Mouse (Mus musculus): ENCODE results near the gene Maff. TPM values are rescaled to one million over a fixed set of nuclear protein-coding genes. Genes with fewer than 3 reads are reported as not detected.

The Maff gene
- polyA plus RNA-seq, 1 experiment from 2014 or later: 7.3 TPM

DNA sequence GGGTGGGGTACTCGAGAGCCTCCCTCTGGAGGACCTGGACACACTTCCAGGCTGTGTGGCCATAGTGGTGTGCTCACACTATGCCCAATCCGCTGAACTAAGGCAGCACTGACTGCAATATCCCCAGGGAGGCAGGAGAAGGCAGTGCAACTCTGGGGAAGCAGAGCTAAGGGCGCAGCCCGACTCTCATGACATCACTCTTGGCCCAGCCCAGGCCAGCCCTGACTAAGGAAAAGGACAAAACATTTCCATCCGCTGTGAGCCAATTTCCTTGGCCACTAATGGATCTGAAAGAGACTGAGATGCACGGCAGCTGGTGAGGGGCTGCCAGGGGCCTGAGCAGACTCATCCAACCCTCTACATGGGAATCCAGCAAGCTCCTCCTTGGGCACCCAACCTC is 31.3 kb downstream of the Maff start:
- Histone ChIP-seq H3K9me3 (replicated peaks; ENCODE audit: low read length) (no peaks in the 10 kb centered on the region), H3K4me2 (ENCODE audit: low read length) (no peak overlapping the region), H3K4me1 (replicated peaks; ENCODE audit: insufficient read depth, low read length) (no peaks in the 10 kb centered on the region), H3K27ac (no peak overlapping the region), H3K9ac (ENCODE audit: low read depth, low read length) (no peak overlapping the region), H3K27me3 (ENCODE audit: insufficient read depth, low read length) (no peaks in the 10 kb centered on the region), H3K36me3 (ENCODE audit: insufficient read depth, low read length) (peaks cover 20% of the 10 kb centered on the region; the same call in 1 of the 2 replicates), H3K4me3 (replicated peaks; ENCODE audit: low read depth, low read length) (no peak overlapping the region)
- DNase-seq (ENCODE audit: low spot score): no peak
- 62% methylated on average over 6 of the region's 6 CpGs for WGBS
- TF ChIP-seq CTCF (IDR thresholded peaks at IDR 0.05; ENCODE audit: low read depth): peak; percentile 39; the same call in 1 of the 2 replicates
- no peak; the same call in 1 of the 2 replicates for ATAC-seq (replicated peaks; ENCODE audit: low FRiP score, low read depth)

DNA sequence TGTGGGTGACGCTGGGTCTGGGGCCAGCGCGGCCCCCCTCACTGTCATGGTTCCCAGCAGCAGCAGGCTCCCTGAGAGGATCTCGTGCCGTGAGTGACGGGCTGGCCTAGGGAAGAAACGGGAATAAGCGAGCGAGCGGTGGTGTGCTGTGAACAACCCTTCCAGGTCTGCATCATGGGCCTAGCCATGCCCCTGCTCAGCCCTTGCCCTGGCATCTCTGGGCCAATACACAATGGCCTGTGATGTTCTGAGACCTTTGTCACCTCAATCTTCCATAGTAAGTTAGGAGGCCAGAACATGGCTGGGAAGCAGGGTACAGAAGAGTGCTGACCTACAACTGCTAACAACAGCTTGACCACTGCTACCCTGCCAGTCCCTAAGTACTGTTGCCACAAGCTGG is 32.2 kb downstream of the Maff start:
- Histone ChIP-seq H3K4me3 (replicated peaks; ENCODE audit: low read depth, low read length) (no peak overlapping the region), H3K9ac (ENCODE audit: low read depth, low read length) (no peak overlapping the region), H3K27ac (no peak overlapping the region), H3K4me1 (replicated peaks; ENCODE audit: insufficient read depth, low read length) (no peaks in the 10 kb centered on the region), H3K9me3 (replicated peaks; ENCODE audit: low read length) (no peaks in the 10 kb centered on the region), H3K27me3 (ENCODE audit: insufficient read depth, low read length) (no peaks in the 10 kb centered on the region), H3K36me3 (ENCODE audit: insufficient read depth, low read length) (peaks cover 16% of the 10 kb centered on the region; the same call in 1 of the 2 replicates), H3K4me2 (ENCODE audit: low read length) (no peak overlapping the region)
- no peak for TF ChIP-seq CTCF (IDR thresholded peaks at IDR 0.05; ENCODE audit: low read depth)
- 94% methylated on average over 10 of the region's 10 CpGs for WGBS
- no peak for ATAC-seq (replicated peaks; ENCODE audit: low FRiP score, low read depth)
- no peak for DNase-seq (ENCODE audit: low spot score)

DNA sequence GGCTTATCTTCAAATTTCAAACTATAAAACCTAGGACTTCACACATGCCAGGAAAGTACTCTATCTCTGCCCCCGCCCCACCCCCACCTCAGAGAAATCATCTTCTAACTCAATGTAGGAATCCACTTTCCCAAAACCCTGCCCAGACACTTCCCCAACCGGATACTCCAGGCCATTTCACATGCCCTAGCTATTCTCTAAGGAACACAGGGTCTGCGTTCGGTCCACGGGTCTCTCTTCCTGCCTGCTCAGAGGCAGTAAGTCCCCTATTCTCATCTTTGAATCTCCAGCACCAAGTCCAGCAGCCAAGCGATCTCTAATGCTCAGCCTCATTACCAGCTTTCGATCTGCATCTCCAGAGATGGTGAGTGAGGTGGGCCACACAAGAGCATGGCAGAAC is 33.2 kb downstream of the Maff start:
- ATAC-seq (replicated peaks; ENCODE audit: low FRiP score, low read depth) (no peak), DNase-seq (ENCODE audit: low spot score) (no peak)
- no peak overlapping the region for H3K27ac ChIP-seq
- H3K27me3 ChIP-seq (ENCODE audit: insufficient read depth, low read length): no peaks in the 10 kb centered on the region
- H3K9me3 ChIP-seq (replicated peaks; ENCODE audit: low read length): no peaks in the 10 kb centered on the region
- peaks cover 6% of the 10 kb centered on the region; the same call in 1 of the 2 replicates for H3K36me3 ChIP-seq (ENCODE audit: insufficient read depth, low read length)
- no peak overlapping the region for H3K4me2 ChIP-seq (ENCODE audit: low read length)
- WGBS: 73% methylated on average over 7 of the region's 7 CpGs
- no peaks in the 10 kb centered on the region for H3K4me1 ChIP-seq (replicated peaks; ENCODE audit: insufficient read depth, low read length)
- no peak overlapping the region for H3K4me3 ChIP-seq (replicated peaks; ENCODE audit: low read depth, low read length)
- TF ChIP-seq CTCF (IDR thresholded peaks at IDR 0.05; ENCODE audit: low read depth): no peak
- no peak overlapping the region for H3K9ac ChIP-seq (ENCODE audit: low read depth, low read length)

DNA sequence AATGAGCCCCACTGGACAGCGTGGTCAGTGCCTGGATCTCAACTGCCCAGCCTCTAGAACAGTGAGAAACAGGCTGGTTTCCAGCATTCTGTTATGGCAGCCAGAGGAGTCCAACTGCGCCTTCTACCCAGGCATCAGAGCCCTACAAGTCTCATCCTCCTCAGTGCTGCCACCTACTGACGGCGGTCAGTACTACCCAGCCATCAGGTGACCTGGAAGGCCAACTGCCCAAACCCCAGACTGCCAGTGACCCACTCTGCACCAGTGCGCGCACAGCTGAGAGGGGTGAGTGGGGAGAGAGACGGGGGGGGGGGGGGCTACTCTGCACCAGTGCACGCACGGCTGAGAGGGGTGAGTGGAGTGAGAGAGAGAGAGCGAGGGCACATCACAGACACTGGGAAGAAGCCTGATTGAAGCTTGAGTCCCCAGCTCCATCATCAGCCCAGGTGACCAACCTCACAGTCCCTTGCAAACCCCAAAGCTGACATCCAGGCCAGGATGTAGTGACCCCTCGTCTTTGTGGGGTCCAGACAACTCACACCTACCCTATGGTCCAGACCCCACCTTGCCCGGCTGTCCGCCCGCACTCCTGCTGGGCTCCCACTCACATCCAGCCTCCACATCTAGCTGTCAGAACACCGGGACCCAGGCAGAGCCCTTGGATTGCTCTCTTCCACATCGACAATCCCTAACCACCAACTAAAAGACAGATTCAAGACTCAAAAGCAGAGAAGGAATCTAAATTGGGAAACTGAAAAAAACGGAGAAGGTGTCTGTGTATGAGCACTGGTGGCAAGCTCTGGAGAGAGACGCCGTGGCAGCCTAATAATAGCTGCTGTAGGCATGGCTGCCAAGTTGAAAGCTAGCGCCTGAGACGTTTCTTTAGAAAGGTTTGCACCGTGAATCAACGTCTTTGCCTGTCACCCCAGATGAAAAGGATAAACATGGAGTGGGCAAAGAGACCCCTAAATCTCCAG is 34.3 kb downstream of the Maff start:
- Histone ChIP-seq H3K9me3 (replicated peaks; ENCODE audit: low read length) (no peaks in the 10 kb centered on the region), H3K27me3 (ENCODE audit: insufficient read depth, low read length) (no peaks in the 10 kb centered on the region), H3K4me3 (replicated peaks; ENCODE audit: low read depth, low read length) (no peak overlapping the region), H3K36me3 (ENCODE audit: insufficient read depth, low read length) (peaks cover 4% of the 10 kb centered on the region; the same call in 1 of the 2 replicates), H3K27ac (no peak overlapping the region), H3K4me2 (ENCODE audit: low read length) (no peak overlapping the region), H3K4me1 (replicated peaks; ENCODE audit: insufficient read depth, low read length) (no peaks in the 10 kb centered on the region), H3K9ac (ENCODE audit: low read depth, low read length) (no peak overlapping the region)
- ATAC-seq (replicated peaks; ENCODE audit: low FRiP score, low read depth) (peak; percentile 55; the same call in 1 of the 2 replicates), DNase-seq (ENCODE audit: low spot score) (peak; percentile 83)
- TF ChIP-seq CTCF (IDR thresholded peaks at IDR 0.05; ENCODE audit: low read depth): peak; percentile 85
- 54% methylated on average over 21 of the region's 23 CpGs for WGBS

DNA sequence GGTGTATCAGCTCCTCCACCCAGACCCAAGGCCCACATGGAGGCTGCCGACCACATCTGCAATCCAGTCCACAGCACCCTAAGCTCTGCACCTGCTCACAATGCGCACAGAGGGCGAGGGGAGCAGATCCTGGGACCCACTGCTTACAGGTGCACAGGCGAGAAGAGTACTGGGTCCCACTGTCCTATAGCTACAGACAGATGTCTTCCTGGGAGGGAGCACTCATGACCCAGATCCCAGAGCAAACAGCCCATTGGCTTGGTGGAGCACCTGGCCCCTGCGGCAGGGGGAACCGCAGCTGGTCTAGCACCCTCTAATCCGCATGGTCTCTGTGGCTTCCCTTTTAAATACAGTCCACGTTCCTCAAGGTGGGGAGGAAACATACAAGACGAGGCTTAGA is 35.2 kb downstream of the Maff start:
- H3K4me1 ChIP-seq (replicated peaks; ENCODE audit: insufficient read depth, low read length): no peaks in the 10 kb centered on the region
- H3K4me3 ChIP-seq (replicated peaks; ENCODE audit: low read depth, low read length): no peak overlapping the region
- H3K36me3 ChIP-seq (ENCODE audit: insufficient read depth, low read length): peaks cover 4% of the 10 kb centered on the region; the same call in 1 of the 2 replicates
- no peaks in the 10 kb centered on the region for H3K9me3 ChIP-seq (replicated peaks; ENCODE audit: low read length)
- no peak overlapping the region for H3K4me2 ChIP-seq (ENCODE audit: low read length)
- no peak overlapping the region for H3K9ac ChIP-seq (ENCODE audit: low read depth, low read length)
- 86% methylated on average over 9 of the region's 9 CpGs for WGBS
- H3K27ac ChIP-seq: no peak overlapping the region
- DNase-seq (ENCODE audit: low spot score) (no peak), ATAC-seq (replicated peaks; ENCODE audit: low FRiP score, low read depth) (no peak)
- no peak for TF ChIP-seq CTCF (IDR thresholded peaks at IDR 0.05; ENCODE audit: low read depth)
- H3K27me3 ChIP-seq (ENCODE audit: insufficient read depth, low read length): no peaks in the 10 kb centered on the region

DNA sequence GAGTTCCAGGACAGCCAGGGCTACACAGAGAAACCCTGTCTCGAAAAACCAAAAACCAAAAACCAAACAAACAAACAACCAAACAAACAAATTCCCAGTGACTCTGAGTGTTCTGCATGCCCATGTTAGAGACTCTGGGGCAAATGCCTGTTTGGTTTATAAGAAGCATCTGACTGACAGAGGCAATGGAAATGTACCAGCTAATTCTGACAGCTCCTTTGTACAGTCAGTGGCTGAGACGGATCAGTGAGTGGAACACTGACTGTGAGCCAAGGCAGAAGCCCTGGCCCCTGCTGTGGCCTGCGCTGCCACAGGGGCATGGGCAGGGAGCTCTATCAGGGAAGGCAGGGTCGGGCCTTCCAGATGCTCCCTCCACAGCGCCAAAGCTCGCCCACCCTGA is 40.7 kb downstream of the Maff start:
- Histone ChIP-seq H3K9ac (ENCODE audit: low read depth, low read length) (no peak overlapping the region), H3K27me3 (ENCODE audit: insufficient read depth, low read length) (no peaks in the 10 kb centered on the region), H3K36me3 (ENCODE audit: insufficient read depth, low read length) (no peaks in the 10 kb centered on the region), H3K4me3 (replicated peaks; ENCODE audit: low read depth, low read length) (no peak overlapping the region), H3K4me2 (ENCODE audit: low read length) (no peak overlapping the region), H3K27ac (no peak overlapping the region), H3K4me1 (replicated peaks; ENCODE audit: insufficient read depth, low read length) (peaks cover 30% of the 10 kb centered on the region), H3K9me3 (replicated peaks; ENCODE audit: low read length) (no peaks in the 10 kb centered on the region)
- ATAC-seq (replicated peaks; ENCODE audit: low FRiP score, low read depth) (no peak), DNase-seq (ENCODE audit: low spot score) (no peak)
- no peak for TF ChIP-seq CTCF (IDR thresholded peaks at IDR 0.05; ENCODE audit: low read depth)
- WGBS: 62% methylated on average over 6 of the region's 6 CpGs

Measured in kidney, postnatal 0 days (tissue).